Mouse (Mus musculus) kidney, embryonic 14.5 days (tissue): ENCODE measurements at regions not wholly inside any gene's neighbourhood (a gene's known extent, or its start where the extent isn't known, plus 50 kb on each side); places are given as distances from the start of the nearest gene placed in this dataset.

Experiments
- ATAC-seq: fragments of 200-750 bp; cut with Nextera tagmentation; 2 replicates; pipeline ENCODE4 v1.8.0; 2017; ENCODE audit warnings: moderate number of reproducible peaks, mild to moderate bottlenecking, moderate TSS enrichment, moderate library complexity; ENCODE audit not compliant: low FRiP score, low TSS enrichment
- H3K27ac ChIP-seq: fragments of 300-500 bp; sonication (generic); 2 replicates; pipeline ENCODE4 v1.5.1; 2014; ENCODE audit warnings: low read depth, mild to moderate bottlenecking, low read length, moderate library complexity, mixed read lengths
- H3K27me3 ChIP-seq: fragments of 300-500 bp; sonication (generic); 2 replicates; pipeline ENCODE4 v1.6.1; 2014; ENCODE audit warnings: mild to moderate bottlenecking, low read length; ENCODE audit not compliant: control insufficient read depth, insufficient read depth
- H3K36me3 ChIP-seq: fragments of 300-500 bp; sonication (generic); 2 replicates; pipeline ENCODE4 v1.6.1; 2014; ENCODE audit warnings: low read length, mixed read lengths; ENCODE audit not compliant: control insufficient read depth, insufficient read depth
- H3K4me1 ChIP-seq: fragments of 300-500 bp; sonication (generic); 2 replicates; pipeline ENCODE4 v1.6.1; 2014; ENCODE audit warnings: low read length, mixed read lengths; ENCODE audit not compliant: control insufficient read depth, insufficient read depth
- H3K4me2 ChIP-seq: fragments of 300-500 bp; sonication (generic); replicated peaks from 2 replicates; pipeline ENCODE4 v1.6.1; 2014; ENCODE audit warnings: low read depth, mild to moderate bottlenecking, low read length
- H3K4me3 ChIP-seq: fragments of 300-500 bp; sonication (generic); 2 replicates; pipeline ENCODE4 v1.5.1; 2014; ENCODE audit warnings: mild to moderate bottlenecking, low read length
- H3K9ac ChIP-seq: fragments of 300-500 bp; sonication (generic); 2 replicates; pipeline ENCODE4 v1.6.1; 2014; ENCODE audit warnings: low read depth, mild to moderate bottlenecking, low read length, moderate library complexity
- H3K9me3 ChIP-seq: fragments of 300-500 bp; sonication (generic); 2 replicates; pipeline ENCODE4 v1.6.1; 2016; ENCODE audit warnings: low read length; ENCODE audit not compliant: control insufficient read depth
- WGBS: fragments of 180-500 bp; shearing (Covaris S2); extraction: QIAGEN DNeasy Blood & Tissue Kit; methylation state at CpG from one replicate; pipeline ENCODE4 v1.1.7; 2014; 5-methylcytosine and 5-hydroxymethylcytosine counted together

- Histone ChIP-seq H3K4me2 (no peak overlapping the region), H3K4me1 (no peaks in the 10 kb centered on the region), H3K27me3 (no peaks in the 10 kb centered on the region), H3K36me3 (no peaks in the 10 kb centered on the region), H3K9ac (no peak overlapping the region), H3K9me3 (no peaks in the 10 kb centered on the region), H3K4me3 (no peak overlapping the region), H3K27ac (no peak overlapping the region)
- WGBS: 70% methylated on average over 5 of the region's 5 CpGs
- ATAC-seq: no peak
Measured at GRCm38 (mm10) chr2:64535351-64535851, 437.6 kb upstream of the Fign start.

- Histone ChIP-seq H3K27me3 (no peaks in the 10 kb centered on the region), H3K36me3 (no peaks in the 10 kb centered on the region), H3K27ac (no peak overlapping the region), H3K4me3 (no peak overlapping the region), H3K9me3 (no peaks in the 10 kb centered on the region), H3K4me2 (no peak overlapping the region), H3K4me1 (no peaks in the 10 kb centered on the region), H3K9ac (no peak overlapping the region)
- WGBS: 92% methylated on average over 13 of the region's 13 CpGs
- ATAC-seq: no peak
Measured at GRCm38 (mm10) chr2:64534869-64535268, 437.0 kb upstream of the Fign start.

- H3K9me3 ChIP-seq: no peaks in the 10 kb centered on the region
- H3K4me3 ChIP-seq: no peak overlapping the region
- H3K27me3 ChIP-seq: no peaks in the 10 kb centered on the region
- no peak overlapping the region for H3K9ac ChIP-seq
- H3K27ac ChIP-seq: no peak overlapping the region
- no peak for ATAC-seq
- no peak overlapping the region for H3K4me2 ChIP-seq
- no peaks in the 10 kb centered on the region for H3K36me3 ChIP-seq
- no peaks in the 10 kb centered on the region for H3K4me1 ChIP-seq
- WGBS: 67% methylated on average over 2 of the region's 2 CpGs
Measured at GRCm38 (mm10) chr2:64534344-64534743, 436.5 kb upstream of the Fign start.

GRCm38 (mm10) chr2:64522722-64523121 lies 424.9 kb upstream of the Fign start:
- 87% methylated on average over 3 of the region's 3 CpGs for WGBS
- Histone ChIP-seq H3K9me3 (no peaks in the 10 kb centered on the region), H3K4me1 (no peaks in the 10 kb centered on the region), H3K36me3 (no peaks in the 10 kb centered on the region), H3K4me2 (no peak overlapping the region), H3K27ac (no peak overlapping the region), H3K27me3 (no peaks in the 10 kb centered on the region), H3K4me3 (no peak overlapping the region), H3K9ac (no peak overlapping the region)
- no peak for ATAC-seq

- H3K4me2 ChIP-seq: no peak overlapping the region
- no peak overlapping the region for H3K9ac ChIP-seq
- ATAC-seq: no peak
- H3K36me3 ChIP-seq: no peaks in the 10 kb centered on the region
- H3K27me3 ChIP-seq: no peaks in the 10 kb centered on the region
- H3K27ac ChIP-seq: no peak overlapping the region
- no peak overlapping the region for H3K4me3 ChIP-seq
- WGBS: 75% methylated on average over 3 of the region's 3 CpGs
- no peaks in the 10 kb centered on the region for H3K4me1 ChIP-seq
- H3K9me3 ChIP-seq: no peaks in the 10 kb centered on the region
Measured at GRCm38 (mm10) chr2:64522233-64522632, 424.4 kb upstream of the Fign start.

GRCm38 (mm10) chr2:64495725-64496124 lies 397.9 kb upstream of the Fign start:
- no peaks in the 10 kb centered on the region for H3K4me1 ChIP-seq
- no peaks in the 10 kb centered on the region for H3K36me3 ChIP-seq
- no peak overlapping the region for H3K9ac ChIP-seq
- no peak overlapping the region for H3K4me3 ChIP-seq
- H3K27ac ChIP-seq: no peak overlapping the region
- no peaks in the 10 kb centered on the region for H3K9me3 ChIP-seq
- no peaks in the 10 kb centered on the region for H3K27me3 ChIP-seq
- ATAC-seq: no peak
- H3K4me2 ChIP-seq: no peak overlapping the region

GRCm38 (mm10) chr2:64466412-64466970 lies 368.7 kb upstream of the Fign start:
- Histone ChIP-seq H3K9me3 (no peaks in the 10 kb centered on the region), H3K9ac (no peak overlapping the region), H3K27ac (no peak overlapping the region), H3K4me3 (no peak overlapping the region), H3K4me1 (no peaks in the 10 kb centered on the region), H3K27me3 (no peaks in the 10 kb centered on the region), H3K4me2 (no peak overlapping the region), H3K36me3 (no peaks in the 10 kb centered on the region)
- no peak for ATAC-seq
- WGBS: 52% methylated on average over 12 of the region's 12 CpGs

- no peak overlapping the region for H3K4me3 ChIP-seq
- H3K27me3 ChIP-seq: no peaks in the 10 kb centered on the region
- no peaks in the 10 kb centered on the region for H3K4me1 ChIP-seq
- no peaks in the 10 kb centered on the region for H3K9me3 ChIP-seq
- no peaks in the 10 kb centered on the region for H3K36me3 ChIP-seq
- no peak for ATAC-seq
- H3K27ac ChIP-seq: no peak overlapping the region
- 63% methylated on average over 8 of the region's 8 CpGs for WGBS
- H3K9ac ChIP-seq: no peak overlapping the region
- no peak overlapping the region for H3K4me2 ChIP-seq
Measured at GRCm38 (mm10) chr2:64462466-64463114, 364.8 kb upstream of the Fign start.

GRCm38 (mm10) chr2:64462041-64462440 lies 364.2 kb upstream of the Fign start:
- Histone ChIP-seq H3K4me3 (no peak overlapping the region), H3K4me1 (no peaks in the 10 kb centered on the region), H3K36me3 (no peaks in the 10 kb centered on the region), H3K9ac (no peak overlapping the region), H3K27me3 (no peaks in the 10 kb centered on the region), H3K4me2 (no peak overlapping the region), H3K9me3 (no peaks in the 10 kb centered on the region), H3K27ac (no peak overlapping the region)
- 80% methylated on average over 11 of the region's 11 CpGs for WGBS
- no peak for ATAC-seq
